Mouse (Mus musculus) kidney, adult 2 months (tissue): ENCODE measurements around the gene Pnpla1. TPM values are rescaled to one million over a fixed set of nuclear protein-coding genes. Genes with fewer than 3 reads are reported as not detected.

Experiments used
- DNase-seq: peaks from one replicate; pipeline ENCODE4 v3.0.0; 2021
- H3K27ac ChIP-seq: fragments of 200-500 bp; 2 replicates; pipeline ENCODE4 v1.5.1; 2012; ENCODE audit warnings: low read depth, low read length, control low read depth, inconsistent platforms; ENCODE audit not compliant: insufficient read depth
- H3K27me3 ChIP-seq: fragments of 200-500 bp; replicated peaks from 2 replicates; pipeline ENCODE4 v1.6.1; 2012; ENCODE audit warnings: mild to moderate bottlenecking, moderate library complexity, low read length, inconsistent platforms; ENCODE audit not compliant: control insufficient read depth, insufficient read depth
- H3K36me3 ChIP-seq: fragments of 200-500 bp; 2 replicates; pipeline ENCODE4 v1.6.1; 2012; ENCODE audit warnings: mild to moderate bottlenecking, moderate library complexity, low read length, inconsistent platforms; ENCODE audit not compliant: control insufficient read depth, insufficient read depth
- H3K4me1 ChIP-seq: fragments of 200-500 bp; 2 replicates; pipeline ENCODE4 v1.6.1; 2011; ENCODE audit warnings: low read length; ENCODE audit not compliant: control insufficient read depth, insufficient read depth
- H3K4me3 ChIP-seq: fragments of 200-500 bp; 2 replicates; pipeline ENCODE4 v1.5.1; 2011; ENCODE audit warnings: mild to moderate bottlenecking, low read depth, low read length, control low read depth; ENCODE audit not compliant: insufficient read depth
- CTCF ChIP-seq: fragments of 200-500 bp; conservative IDR thresholded peaks from 2 replicates; pipeline ENCODE4 v1.5.1; 2011; ENCODE audit warnings: low read depth, mild to moderate bottlenecking, control low read depth, low read length, moderate library complexity, mixed read lengths; ENCODE audit not compliant: insufficient read depth, insufficient read length
- POLR2A ChIP-seq: fragments of 200-500 bp; IDR thresholded peaks from one replicate; pipeline ENCODE4 v1.6.1; 2011; ENCODE audit warnings: low read depth, low read length, control low read depth
- WGBS: fragments of 180-500 bp; shearing (Covaris S2); methylation state at CpG from one replicate; pipeline ENCODE4 v1.1.7; 2018; 5-methylcytosine and 5-hydroxymethylcytosine counted together
- polyA plus RNA-seq: library from polyadenylated mRNA; depleted of rRNA; stranded (reverse); fragments of >200 nt; gene quantifications from 2 replicates; pipeline ENCODE4 v1.2.3, GENCODE M21; 2012

The Pnpla1 gene
- polyA plus RNA-seq, 1 experiment, result not detected

DNA sequence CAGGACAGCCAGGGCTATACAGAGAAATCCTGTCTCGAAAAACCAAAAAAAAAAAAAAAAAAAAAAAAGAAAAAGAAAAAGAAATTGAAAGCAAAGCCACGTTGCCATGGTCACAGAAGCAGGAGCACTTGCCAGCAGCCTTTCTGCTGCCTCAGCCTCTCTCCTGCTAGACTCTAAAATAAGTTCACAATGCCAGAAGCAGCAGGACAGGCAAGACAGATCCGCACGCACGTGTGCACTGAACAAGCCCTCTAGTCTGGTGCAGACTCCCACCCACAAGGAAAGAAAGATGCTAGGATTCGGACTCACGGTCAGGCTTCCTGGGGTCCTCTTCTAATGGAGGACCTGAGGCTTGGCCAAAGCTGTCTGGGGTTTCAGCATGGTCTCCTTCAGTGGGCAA, 49.7 kb downstream of the Pnpla1 start:
- DNase-seq, result peak; percentile 15

DNA sequence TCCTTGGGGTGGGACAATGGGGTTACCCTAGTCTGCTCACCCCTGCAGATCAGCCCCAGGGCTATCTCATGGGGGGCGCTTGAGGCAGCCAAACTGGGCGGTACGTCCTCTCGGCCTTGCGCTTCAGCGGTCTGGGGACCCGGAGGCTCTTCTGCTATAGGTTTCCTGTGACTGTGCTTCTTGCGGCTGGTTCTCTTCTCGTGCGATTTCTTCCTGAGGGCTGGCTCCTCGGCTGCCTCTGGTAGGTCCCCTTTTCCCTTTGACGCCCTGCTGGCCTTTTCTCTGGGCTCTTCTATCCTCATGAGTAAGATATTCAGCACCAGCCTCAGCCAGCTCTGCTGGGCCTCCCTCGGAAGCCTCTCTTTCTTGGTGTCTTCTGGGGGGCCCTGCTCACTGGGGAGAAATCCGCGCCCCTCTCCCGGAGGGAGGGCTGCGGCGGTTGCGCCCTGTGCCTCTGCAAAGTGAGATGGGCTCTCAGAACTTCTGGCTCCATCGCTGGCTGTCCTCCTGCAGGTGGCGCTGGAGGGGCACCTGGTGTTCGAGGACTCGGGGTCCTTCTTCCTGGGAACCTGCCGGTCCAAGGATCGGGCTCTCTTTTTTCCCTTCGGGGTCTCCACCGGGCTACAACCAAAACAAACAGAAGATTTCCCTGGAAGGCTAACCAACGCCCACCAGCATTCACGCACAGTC, 51.2 kb downstream of the Pnpla1 start:
- TF ChIP-seq POLR2A, result no peak
- peak; percentile 59 for TF ChIP-seq CTCF
- peaks cover 7% of the 10 kb centered on the region; the same call in 1 of the 2 replicates for H3K4me1 ChIP-seq
- H3K4me3 ChIP-seq, result no peak overlapping the region
- no peak overlapping the region for H3K27ac ChIP-seq
- peak; percentile 65 for DNase-seq
- H3K27me3 ChIP-seq, result no peaks in the 10 kb centered on the region; the same call in 1 of the 2 replicates
- H3K36me3 ChIP-seq, result no peaks in the 10 kb centered on the region
- WGBS, result 11% methylated on average over 29 of the region's 29 CpGs

More for the DNA sequence above, 49.7 kb downstream of the Pnpla1 start:
- TF ChIP-seq POLR2A, result no peak
- no peak for TF ChIP-seq CTCF
- Histone ChIP-seq H3K36me3 (no peaks in the 10 kb centered on the region), H3K27ac (no peak overlapping the region), H3K4me1 (peaks cover 2% of the 10 kb centered on the region; the same call in 1 of the 2 replicates), H3K4me3 (no peak overlapping the region), H3K27me3 (no peaks in the 10 kb centered on the region; the same call in 1 of the 2 replicates)
- 62% methylated on average over 7 of the region's 7 CpGs for WGBS

DNA sequence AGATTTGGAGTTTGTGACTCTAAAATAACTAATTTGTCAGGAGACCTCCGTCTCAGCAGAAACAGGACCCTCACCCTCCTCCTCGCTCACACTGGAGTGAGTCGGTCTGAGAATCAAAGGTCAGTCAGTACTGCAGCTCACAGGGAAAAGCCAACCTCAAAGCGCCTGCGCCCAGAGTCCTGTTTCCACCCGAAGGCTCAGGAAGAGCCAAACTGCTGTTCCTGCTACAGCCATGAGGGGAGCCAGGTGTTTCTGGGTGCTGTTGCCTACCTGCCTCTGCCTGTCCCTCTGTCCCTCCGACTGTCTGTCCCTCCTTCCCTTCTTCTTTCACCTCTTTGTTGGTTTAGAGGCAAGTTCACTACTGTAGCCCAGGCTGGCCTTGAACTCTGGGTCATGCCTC, 51.9 kb downstream of the Pnpla1 start:
- peak; percentile 78 for DNase-seq
- TF ChIP-seq POLR2A, result no peak
- peak; percentile 51 for TF ChIP-seq CTCF
- peaks cover 7% of the 10 kb centered on the region; the same call in 1 of the 2 replicates for H3K4me1 ChIP-seq
- 59% methylated on average over 7 of the region's 7 CpGs for WGBS
- no peaks in the 10 kb centered on the region for H3K36me3 ChIP-seq
- H3K27ac ChIP-seq, result no peak overlapping the region
- H3K27me3 ChIP-seq, result no peaks in the 10 kb centered on the region; the same call in 1 of the 2 replicates
- no peak overlapping the region for H3K4me3 ChIP-seq

DNA sequence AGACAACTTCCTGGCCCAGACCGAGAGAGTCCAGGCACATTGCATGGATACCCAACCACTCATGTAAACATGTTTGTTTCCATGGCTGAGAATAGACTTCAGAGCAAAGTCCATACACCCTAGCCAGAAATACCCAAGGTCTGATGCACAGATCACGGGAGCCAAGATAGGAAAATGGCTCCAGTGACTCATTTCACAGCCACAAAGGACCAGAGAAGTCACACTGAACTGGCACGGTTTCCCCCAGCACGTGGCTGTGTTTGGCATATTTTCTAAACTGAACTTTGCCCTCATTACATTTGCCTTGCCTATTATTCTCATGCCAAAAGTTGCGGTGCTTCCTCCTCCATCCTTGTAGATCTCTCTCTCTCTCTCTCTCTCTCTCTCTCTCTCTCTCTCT, 55.0 kb downstream of the Pnpla1 start:
- peaks cover 7% of the 10 kb centered on the region; the same call in 1 of the 2 replicates for H3K4me1 ChIP-seq
- H3K4me3 ChIP-seq, result no peak overlapping the region
- H3K36me3 ChIP-seq, result no peaks in the 10 kb centered on the region
- H3K27ac ChIP-seq, result no peak overlapping the region
- 28% methylated on average over 5 of the region's 5 CpGs for WGBS
- H3K27me3 ChIP-seq, result no peaks in the 10 kb centered on the region; the same call in 1 of the 2 replicates
- TF ChIP-seq POLR2A (no peak), CTCF (no peak)
- DNase-seq, result peak; percentile 89

DNA sequence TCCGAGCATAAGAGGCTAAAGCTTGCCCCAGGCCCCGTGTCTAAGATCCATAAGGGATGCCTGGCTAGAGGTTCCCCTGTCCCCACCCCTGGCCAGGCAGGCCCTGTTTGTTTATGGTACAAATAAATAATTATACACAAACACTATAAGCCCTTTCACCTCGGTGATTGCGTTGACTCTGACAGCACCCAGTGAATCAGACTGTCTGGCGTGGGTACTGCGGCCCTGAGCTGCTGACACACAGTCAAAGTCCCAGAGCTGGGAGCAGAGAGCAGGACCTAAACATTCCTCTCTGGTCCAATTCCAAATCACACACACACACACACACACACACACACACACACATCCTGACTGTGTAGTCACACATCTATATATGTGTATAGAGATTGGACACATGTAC, 55.7 kb downstream of the Pnpla1 start:
- H3K27ac ChIP-seq, result no peak overlapping the region
- no peaks in the 10 kb centered on the region for H3K27me3 ChIP-seq
- 69% methylated on average over 6 of the region's 6 CpGs for WGBS
- no peaks in the 10 kb centered on the region for H3K36me3 ChIP-seq
- peaks cover 7% of the 10 kb centered on the region; the same call in 1 of the 2 replicates for H3K4me1 ChIP-seq
- DNase-seq, result no peak
- TF ChIP-seq POLR2A (no peak), CTCF (no peak)
- H3K4me3 ChIP-seq, result no peak overlapping the region

DNA sequence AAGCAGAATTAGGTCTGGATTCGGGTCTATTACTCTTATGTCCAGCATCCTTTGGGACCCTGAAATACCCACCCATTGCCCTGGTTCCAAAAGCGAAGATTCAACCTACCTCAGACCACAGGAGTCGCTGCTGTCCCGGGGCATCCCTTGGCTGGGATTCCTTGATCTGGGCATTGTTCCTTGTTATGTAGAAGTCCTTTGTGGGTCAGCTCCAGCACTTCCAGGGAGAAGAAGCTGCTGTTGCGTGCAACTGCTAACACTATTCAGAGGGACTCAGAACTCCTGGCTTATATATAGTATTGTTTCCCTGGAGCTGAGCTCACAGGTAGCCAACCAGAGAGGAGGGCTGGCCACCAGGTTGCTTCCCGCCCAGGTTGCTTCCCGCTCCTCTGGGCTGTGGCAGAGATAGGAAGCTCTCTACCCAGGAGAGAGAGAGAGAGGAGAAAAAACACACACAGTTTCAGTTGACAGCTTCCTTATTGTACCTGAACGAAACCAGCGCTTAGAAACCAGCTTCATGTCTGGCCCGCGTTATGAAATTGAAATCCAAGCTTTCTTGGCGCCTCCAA, 56.9 kb downstream of the Pnpla1 start, which contains the start of gene 4930539E08Rik:
4930539E08Rik (minus strand) TSS at position 265 of the 569 bp plus-strand sequence.
- 78% methylated on average over 12 of the region's 12 CpGs for WGBS
- no peak for DNase-seq
- no peak within 1 kb of the TSS for H3K4me3 ChIP-seq
- H3K4me1 ChIP-seq, result peaks cover 7% of the 10 kb centered on the region; the same call in 1 of the 2 replicates
- no peak for TF ChIP-seq POLR2A
- TF ChIP-seq CTCF, result no peak
- H3K36me3 ChIP-seq, result no peaks in the 10 kb centered on the region
- H3K27me3 ChIP-seq, result no peaks in the 10 kb centered on the region
- no peak within 1 kb of the TSS for H3K27ac ChIP-seq

DNA sequence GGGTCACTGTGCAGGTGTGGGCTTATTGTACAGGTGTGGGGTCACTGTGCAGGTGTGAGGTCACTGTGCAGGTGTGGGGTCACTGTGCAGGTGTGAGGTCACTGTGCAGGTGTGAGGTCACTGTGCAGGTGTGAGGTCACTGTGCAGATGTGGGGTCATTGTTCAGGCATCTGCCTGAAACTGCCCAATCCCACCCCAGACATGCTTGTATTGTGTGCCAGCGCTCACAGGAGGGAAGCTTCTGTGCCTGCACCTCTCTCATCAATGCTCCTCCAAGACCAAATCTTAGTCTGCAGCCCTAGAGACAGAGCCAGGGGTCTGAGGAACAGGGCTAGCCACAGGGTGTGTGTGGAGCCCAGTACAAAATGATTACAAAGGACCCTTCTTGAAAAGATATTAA, 58.3 kb downstream of the Pnpla1 start:
- H3K36me3 ChIP-seq, result no peaks in the 10 kb centered on the region
- no peak for TF ChIP-seq POLR2A
- no peak for TF ChIP-seq CTCF
- WGBS, result 92% methylated on average over 1 of the region's 1 CpGs

More for the DNA sequence above, 58.3 kb downstream of the Pnpla1 start:
- no peak overlapping the region for H3K4me3 ChIP-seq
- peaks cover 7% of the 10 kb centered on the region; the same call in 1 of the 2 replicates for H3K4me1 ChIP-seq
- no peak overlapping the region for H3K27ac ChIP-seq
- DNase-seq, result no peak
- no peaks in the 10 kb centered on the region for H3K27me3 ChIP-seq
